Mouse (Mus musculus): ENCODE measurements around the gene Ndufb4.

GRCm38 (mm10) chr16:37622919-37623318 lies 31.3 kb downstream of the Ndufb4 start:
- TF ChIP-seq CTCF (IDR thresholded peaks at IDR 0.05; ENCODE audit: low read depth) = no peak
- TF ChIP-seq EP300 (IDR thresholded peaks at IDR 0.05; ENCODE audit: low read depth) = no peak

All from heart, postnatal 0 days (tissue).